Mouse (Mus musculus) lung, postnatal 0 days (tissue): ENCODE measurements at regions not wholly inside any gene's neighbourhood (a gene's known extent, or its start where the extent isn't known, plus 50 kb on each side); places are given as distances from the start of the nearest gene placed in this dataset.

ENCODE experiments used
- CTCF ChIP-seq: IDR thresholded peaks from 2 replicates; pipeline ENCODE4 v1.5.1; 2016; ENCODE audit warnings: antibody characterized with exemption, mild to moderate bottlenecking
- EP300 ChIP-seq: IDR thresholded peaks from 2 replicates; pipeline ENCODE4 v1.6.1; 2016; ENCODE audit warnings: antibody characterized with exemption, mild to moderate bottlenecking, control low read depth

- no peak for TF ChIP-seq CTCF
- TF ChIP-seq EP300 = peak; percentile 93
These were observed 365.3 kb downstream of the Pbx1 start for GRCm38 (mm10) chr1:168066810-168067209.
